In genomic region chrX:103822271-103822811, GRCm38 (mm10) we compare ENCODE assay signal across 9 mouse cellular contexts. TPM values are rescaled to one million over a fixed set of nuclear protein-coding genes. Genes with fewer than 3 reads are reported as not detected.
A peak's percentile ranks its signal among the peaks of the same experiment; 100 is the strongest.
DNase-seq lines count a peak whose midpoint lies in the region; ATAC-seq and TF ChIP-seq lines count a peak whose summit lies in the region.
"Had no signal": no experiment of that assay in that cellular context is flagged by ENCODE, and none has a peak within 500 bp of the region (broad histone marks: within the 10 kb centered on the region; RNA-seq: fewer than 3 reads in every experiment).

No protein-coding gene starts in this region.

- H3K9me3 ChIP-seq in lung, embryonic 14.5 days (ENCODE audit: low read depth, low read length), result no peaks in the 10 kb centered on the region

- 37% methylated on average over 20 of the region's 20 CpGs for WGBS in spleen, adult 2 months
- under 1% methylated on average over 19 of the region's 20 CpGs for WGBS in kidney, adult 2 months
- 13% methylated on average over 11 of the region's 20 CpGs for WGBS in lung, embryonic 14.5 days

- H3K9ac ChIP-seq in lung, embryonic 14.5 days, result peak overlapping the region; percentile 57; the same call in 1 of the 2 replicates

- H3K4me1 ChIP-seq in spleen, adult 2 months (ENCODE audit: control insufficient read depth, insufficient read depth, insufficient read length), result no peaks in the 10 kb centered on the region
- H3K4me1 ChIP-seq in kidney, adult 2 months (ENCODE audit: control insufficient read depth, insufficient read depth, low read length), result peaks cover 3% of the 10 kb centered on the region; the same call in 1 of the 2 replicates
- no peaks in the 10 kb centered on the region for H3K4me1 ChIP-seq in lung, embryonic 14.5 days (ENCODE audit: insufficient read depth)

- peak; percentile 72 for ATAC-seq in lung, embryonic 14.5 days (ENCODE audit: insufficient read depth)
- ATAC-seq in monocyte, adult 5-6 weeks (replicated peaks; ENCODE audit: insufficient number of reproducible peaks, low FRiP score, low TSS enrichment, poor library complexity, severe bottlenecking), result no peak
- ATAC-seq: Patski had no signal

- TF ChIP-seq POLR2A in spleen, adult 2 months (IDR thresholded peaks at IDR 0.05; ENCODE audit: low read depth, low read length), result no peak
- no peak for TF ChIP-seq POLR2A in kidney, adult 2 months (IDR thresholded peaks at IDR 0.05; ENCODE audit: low read depth, low read length)

- H3K27me3 ChIP-seq in spleen, adult 2 months (ENCODE audit: control insufficient read depth, insufficient read depth, low read length), result peaks cover 3% of the 10 kb centered on the region; the same call in 1 of the 2 replicates
- no peaks in the 10 kb centered on the region for H3K27me3 ChIP-seq in kidney, adult 2 months (replicated peaks; ENCODE audit: control insufficient read depth, insufficient read depth, low read length)
- no peaks in the 10 kb centered on the region; the same call in 1 of the 2 replicates for H3K27me3 ChIP-seq in lung, embryonic 14.5 days (ENCODE audit: insufficient read depth, low read length)

- no peak for DNase-seq in spleen, adult 2 months (ENCODE audit: low read depth in 1 of 2, low spot score in 2 of 2)
- no peak for DNase-seq in spleen, adult 12 weeks (ENCODE audit: low spot score)
- peak; percentile 40 to 49 for DNase-seq in cerebellum, postnatal 25 days
- DNase-seq in heart, adult 9 months (ENCODE audit: low spot score in 2 of 2), result peak; percentile 38 to 40
- peak; percentile 83 for DNase-seq in kidney, adult 2 months
- peak; percentile 62 for DNase-seq in lung, embryonic 14.5 days
- DNase-seq in retina, postnatal 1 day, result peak; percentile 62

- no peaks in the 10 kb centered on the region for H3K36me3 ChIP-seq in spleen, adult 2 months (ENCODE audit: control insufficient read depth, insufficient read depth, low read length)
- no peaks in the 10 kb centered on the region for H3K36me3 ChIP-seq in kidney, adult 2 months (ENCODE audit: control insufficient read depth, insufficient read depth, low read length)
- no peaks in the 10 kb centered on the region for H3K36me3 ChIP-seq in lung, embryonic 14.5 days (ENCODE audit: insufficient read depth)

- no peak for TF ChIP-seq CTCF in spleen, adult 2 months (IDR thresholded peaks at IDR 0.05; ENCODE audit: extremely low read depth, insufficient read depth, insufficient read length, insufficient replicate concordance)
- no peak for TF ChIP-seq CTCF in kidney, adult 2 months (conservative IDR thresholded peaks at IDR 0.05; ENCODE audit: insufficient read depth, insufficient read length, low read depth, low read length)
- TF ChIP-seq CTCF in lung, embryonic 14.5 days (IDR thresholded peaks at IDR 0.05; ENCODE audit: low read depth), result no peak

- peak overlapping the region; percentile 74 for H3K4me2 ChIP-seq in lung, embryonic 14.5 days

- H3K4me3 ChIP-seq in spleen, adult 2 months (ENCODE audit: extremely low read depth, insufficient read depth, insufficient read length), result peak overlapping the region; percentile 57
- peak overlapping the region; percentile 95 for H3K4me3 ChIP-seq in kidney, adult 2 months (ENCODE audit: insufficient read depth, low read depth, low read length)
- peak overlapping the region; percentile 52 for H3K4me3 ChIP-seq in lung, embryonic 14.5 days (ENCODE audit: low read depth, low read length)

- no peak overlapping the region; the same call in 1 of the 2 replicates for H3K27ac ChIP-seq in spleen, adult 2 months (ENCODE audit: insufficient read depth, low read length)
- H3K27ac ChIP-seq in kidney, adult 2 months (ENCODE audit: insufficient read depth, low read depth, low read length), result peak overlapping the region; percentile 100
- peak overlapping the region; percentile 91 for H3K27ac ChIP-seq in lung, embryonic 14.5 days (ENCODE audit: low read depth)

RNA-seq across cellular contexts. Expression of gene Slc16a2, which starts 0.6 kb away (rescaled TPM):
- 3.2 and 4.3 TPM in 2 replicates for polyA plus RNA-seq in spleen, adult 2 months (2012; rRNA removed)
- 172 and 207 TPM in 2 replicates for polyA plus RNA-seq in kidney, adult 2 months (2012; rRNA removed)
- 22.8 and 26.3 TPM in 2 replicates for polyA plus RNA-seq in lung, embryonic 14.5 days (2014; fragmentation: Nextera tagmentation; extraction: Ambion mirVana)
- 0.29 TPM in 1 of 3 replicates, not detected in the others for total RNA-seq in monocyte, adult 5-6 weeks (2017)

Comparison
In these comparisons a context has a peak if more than half of its experiments do, and no peak if none do; other contexts are left out.
1. DNase-seq: peak in cerebellum, postnatal 25 days (2 of 2), heart, adult 9 months (2 of 2), kidney, adult 2 months (single experiment), lung, embryonic 14.5 days (single experiment) and retina, postnatal 1 day (single experiment); none in spleen, adult 2 months (0 of 2) and spleen, adult 12 weeks (single experiment).
2. Peak in every context shown above with its lines, with median percentiles within 50 percentile points of each other: H3K4me3 ChIP-seq.